Mouse (Mus musculus) lung, embryonic 16.5 days (tissue): ENCODE data around the gene Slc25a41. TPM values are rescaled to one million over a fixed set of nuclear protein-coding genes. Genes with fewer than 3 reads are reported as not detected.

Experiments
- ATAC-seq: fragments of 200-750 bp; cut with Nextera tagmentation; 2 replicates; pipeline ENCODE4 v1.8.0; 2017; ENCODE audit warnings: low read depth, mild to moderate bottlenecking, moderate library complexity
- H3K27ac ChIP-seq: fragments of 300-500 bp; sonication (generic); 2 replicates; pipeline ENCODE4 v1.5.1; 2014; ENCODE audit warnings: mild to moderate bottlenecking, control low read depth, low read length
- H3K27me3 ChIP-seq: fragments of 300-500 bp; sonication (generic); 2 replicates; pipeline ENCODE4 v1.6.1; 2014; ENCODE audit warnings: low read depth, low read length, mixed read lengths; ENCODE audit not compliant: control insufficient read depth, insufficient read depth
- H3K36me3 ChIP-seq: fragments of 300-500 bp; sonication (generic); 2 replicates; pipeline ENCODE4 v1.6.1; 2014; ENCODE audit warnings: low read length; ENCODE audit not compliant: control insufficient read depth, insufficient read depth
- H3K4me1 ChIP-seq: fragments of 300-500 bp; sonication (generic); replicated peaks from 2 replicates; pipeline ENCODE4 v1.6.1; 2014; ENCODE audit warnings: low read length, mixed read lengths; ENCODE audit not compliant: control insufficient read depth, insufficient read depth
- H3K4me2 ChIP-seq: fragments of 300-500 bp; sonication (generic); 2 replicates; pipeline ENCODE4 v1.6.1; 2014; ENCODE audit warnings: low read depth, low read length, control low read depth
- H3K4me3 ChIP-seq: fragments of 300-500 bp; sonication (generic); 2 replicates; pipeline ENCODE4 v1.5.1; 2014; ENCODE audit warnings: mild to moderate bottlenecking, low read length, control low read depth
- H3K9ac ChIP-seq: fragments of 300-500 bp; sonication (generic); 2 replicates; pipeline ENCODE4 v1.6.1; 2014; ENCODE audit warnings: low read length, control low read depth
- H3K9me3 ChIP-seq: fragments of 300-500 bp; sonication (generic); 2 replicates; pipeline ENCODE4 v1.6.1; 2016; ENCODE audit warnings: low read length; ENCODE audit not compliant: control insufficient read depth
- WGBS: fragments of 180-500 bp; shearing (Covaris S2); extraction: QIAGEN DNeasy Blood & Tissue Kit; methylation state at CpG from one replicate; pipeline ENCODE4 v1.1.7; 2014; 5-methylcytosine and 5-hydroxymethylcytosine counted together
- polyA plus RNA-seq: library from polyadenylated mRNA; unstranded; fragments of >200 nt; fragmentation: Nextera tagmentation; extraction: Ambion mirVana; gene quantifications from 2 replicates; pipeline ENCODE4 v1.2.1, GENCODE M21; 2015

Gene Slc25a41
- not detected in 2 replicates for polyA plus RNA-seq

DNA sequence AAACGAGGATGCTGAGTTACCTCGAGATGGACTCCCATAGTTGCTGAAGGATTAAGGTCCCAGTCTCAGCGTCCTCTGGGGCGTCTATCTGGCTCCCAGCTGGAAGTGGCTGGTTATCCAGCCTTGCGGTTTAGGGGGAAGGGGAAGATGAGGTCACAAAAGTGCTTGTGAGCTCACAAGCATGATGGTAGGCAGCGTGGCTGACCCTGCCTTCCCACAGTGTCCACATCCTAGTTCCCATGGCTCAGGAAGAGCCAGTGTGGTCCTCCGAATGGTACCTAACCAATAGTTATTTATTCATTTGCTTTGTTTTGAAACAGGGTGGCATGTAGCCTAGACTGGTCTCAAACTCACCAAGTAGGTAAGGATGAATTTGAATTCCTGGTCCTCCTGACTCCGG lies at the start of gene Slc25a41:
Gene Slc25a41, minus strand, starts transcription at position 101 of the 400 bp plus-strand sequence.
- Histone ChIP-seq H3K9me3 (no peaks in the 10 kb centered on the region), H3K27ac (no peak within 1 kb of the TSS), H3K9ac (no peak within 1 kb of the TSS), H3K4me3 (no peak within 1 kb of the TSS), H3K36me3 (no peaks in the 10 kb centered on the region), H3K27me3 (peaks cover 2% of the 10 kb centered on the region; the same call in 1 of the 2 replicates), H3K4me2 (no peak within 1 kb of the TSS), H3K4me1 (no peaks in the 10 kb centered on the region)
- ATAC-seq: no peak
- 68% methylated on average over 8 of the region's 8 CpGs for WGBS

DNA sequence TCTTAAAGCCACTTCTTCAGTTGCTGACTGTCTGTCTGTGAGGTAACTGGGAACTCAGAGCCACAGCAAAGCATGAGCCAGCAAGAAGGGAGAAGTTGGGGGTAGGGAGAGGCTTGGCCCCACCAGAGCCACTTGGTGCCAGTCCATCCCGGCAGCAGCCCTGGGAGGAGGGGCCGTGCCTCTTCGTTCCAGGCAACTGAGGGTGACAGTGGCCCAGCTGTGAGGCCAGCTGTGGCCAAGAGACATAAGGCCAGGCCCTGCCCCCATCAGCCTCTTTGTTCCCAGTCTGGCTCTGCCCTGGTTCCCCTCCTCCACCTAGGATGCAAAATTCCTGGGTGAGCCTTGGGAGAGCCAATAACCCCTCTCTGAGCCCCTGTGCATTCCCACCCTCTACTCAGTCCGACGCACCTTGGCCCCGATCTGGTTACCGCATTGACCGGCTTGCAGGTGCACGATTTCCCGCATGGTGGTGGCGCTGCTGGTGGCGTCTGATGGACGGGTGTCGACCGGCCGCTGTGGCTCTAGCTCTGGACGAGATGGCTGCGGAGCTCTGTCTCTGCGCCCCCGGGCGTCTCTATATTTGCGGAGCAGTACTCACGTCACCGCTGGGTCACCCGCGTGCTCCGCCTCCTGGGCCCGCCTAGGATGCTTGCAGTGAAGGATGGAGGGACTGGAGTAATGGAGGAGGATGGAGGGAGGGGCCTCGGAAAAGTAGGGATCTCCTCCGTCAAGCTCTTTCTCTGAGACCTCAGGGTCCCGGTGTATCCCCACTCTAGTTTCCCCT lies 45.8 kb upstream of the Slc25a41 start, which contains the start of gene Tubb4a:
Gene Tubb4a, minus strand, starts transcription at position 734 of the 784 bp plus-strand sequence.
- ATAC-seq: peak; percentile 64

DNA sequence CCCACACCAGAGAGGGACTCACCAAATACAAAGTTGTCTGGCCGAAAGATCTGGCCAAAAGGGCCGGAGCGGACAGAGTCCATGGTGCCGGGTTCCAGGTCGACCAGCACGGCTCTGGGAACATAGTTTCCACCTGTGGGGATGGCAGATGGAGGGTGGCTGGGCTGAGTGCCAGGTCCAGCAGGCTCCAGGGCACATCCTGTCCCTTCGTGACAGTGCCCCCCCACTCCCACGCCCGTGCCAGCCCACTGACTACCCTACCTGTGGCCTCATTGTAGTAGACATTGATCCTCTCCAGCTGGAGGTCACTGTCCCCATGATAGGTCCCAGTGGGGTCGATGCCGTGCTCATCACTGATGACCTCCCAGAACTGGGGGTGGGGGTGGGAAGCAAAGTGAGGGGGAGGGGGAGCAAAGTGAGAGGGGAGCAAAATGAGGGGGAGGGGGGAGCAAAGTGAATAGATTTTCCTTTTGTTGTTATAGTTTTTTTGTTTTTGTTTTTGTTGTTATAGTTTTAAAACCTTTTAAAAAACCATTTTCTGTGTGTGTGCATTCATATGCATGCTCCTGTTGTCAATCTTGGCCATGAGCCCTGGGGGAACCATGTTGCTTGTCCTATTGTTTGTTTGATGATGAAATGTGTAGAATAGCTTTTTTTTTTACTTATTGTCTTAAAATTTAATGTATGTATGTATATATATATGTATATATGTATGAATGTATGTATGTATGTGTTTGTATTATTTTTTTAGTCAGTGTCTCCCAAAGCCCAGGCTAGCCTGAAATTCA lies 44.7 kb upstream of the Slc25a41 start:
- ATAC-seq: no peak
- no peaks in the 10 kb centered on the region for H3K9me3 ChIP-seq
- 79% methylated on average over 11 of the region's 11 CpGs for WGBS
- H3K9ac ChIP-seq: no peak overlapping the region
- H3K4me1 ChIP-seq: peaks cover 5% of the 10 kb centered on the region
- no peak overlapping the region for H3K4me3 ChIP-seq
- no peak overlapping the region for H3K4me2 ChIP-seq
- no peaks in the 10 kb centered on the region for H3K36me3 ChIP-seq
- no peak overlapping the region for H3K27ac ChIP-seq
- H3K27me3 ChIP-seq: no peaks in the 10 kb centered on the region

More for the DNA sequence above, 45.8 kb upstream of the Slc25a41 start, which contains the start of gene Tubb4a:
- H3K36me3 ChIP-seq: no peaks in the 10 kb centered on the region
- H3K27me3 ChIP-seq: no peaks in the 10 kb centered on the region
- H3K27ac ChIP-seq: no peak within 1 kb of the TSS
- H3K4me1 ChIP-seq: peaks cover 5% of the 10 kb centered on the region
- WGBS: 1% methylated on average over 31 of the region's 31 CpGs
- peak within 1 kb of the TSS; percentile 53 for H3K4me2 ChIP-seq
- H3K9ac ChIP-seq: peak within 1 kb of the TSS; percentile 50
- no peaks in the 10 kb centered on the region for H3K9me3 ChIP-seq
- H3K4me3 ChIP-seq: peak within 1 kb of the TSS; percentile 37

DNA sequence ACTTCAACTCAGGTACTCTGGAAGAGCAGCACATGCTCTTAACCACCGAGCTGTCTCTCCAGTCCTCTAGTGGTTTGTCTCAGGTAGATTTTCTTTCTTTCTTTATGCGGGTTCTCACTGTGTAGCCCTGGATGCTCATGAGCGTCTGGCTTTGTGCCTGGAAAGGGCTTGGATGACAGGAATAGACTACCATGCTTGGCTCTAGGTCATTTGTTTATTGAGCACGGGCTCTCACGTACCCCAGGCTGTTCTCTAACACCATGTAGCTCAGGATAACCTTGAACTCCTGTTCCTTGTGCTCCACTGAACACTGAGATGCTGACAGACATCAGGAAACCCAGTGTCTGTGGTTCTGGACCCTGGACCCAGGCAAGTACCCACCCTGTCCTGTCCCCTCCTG lies 41.0 kb upstream of the Slc25a41 start:
- Histone ChIP-seq H3K4me3 (no peak overlapping the region), H3K36me3 (no peaks in the 10 kb centered on the region), H3K9ac (no peak overlapping the region), H3K4me2 (no peak overlapping the region), H3K4me1 (peaks cover 5% of the 10 kb centered on the region), H3K9me3 (no peaks in the 10 kb centered on the region), H3K27ac (no peak overlapping the region), H3K27me3 (no peaks in the 10 kb centered on the region)
- 76% methylated on average over 5 of the region's 5 CpGs for whole genome bisulfite sequencing
- no peak for ATAC-seq

DNA sequence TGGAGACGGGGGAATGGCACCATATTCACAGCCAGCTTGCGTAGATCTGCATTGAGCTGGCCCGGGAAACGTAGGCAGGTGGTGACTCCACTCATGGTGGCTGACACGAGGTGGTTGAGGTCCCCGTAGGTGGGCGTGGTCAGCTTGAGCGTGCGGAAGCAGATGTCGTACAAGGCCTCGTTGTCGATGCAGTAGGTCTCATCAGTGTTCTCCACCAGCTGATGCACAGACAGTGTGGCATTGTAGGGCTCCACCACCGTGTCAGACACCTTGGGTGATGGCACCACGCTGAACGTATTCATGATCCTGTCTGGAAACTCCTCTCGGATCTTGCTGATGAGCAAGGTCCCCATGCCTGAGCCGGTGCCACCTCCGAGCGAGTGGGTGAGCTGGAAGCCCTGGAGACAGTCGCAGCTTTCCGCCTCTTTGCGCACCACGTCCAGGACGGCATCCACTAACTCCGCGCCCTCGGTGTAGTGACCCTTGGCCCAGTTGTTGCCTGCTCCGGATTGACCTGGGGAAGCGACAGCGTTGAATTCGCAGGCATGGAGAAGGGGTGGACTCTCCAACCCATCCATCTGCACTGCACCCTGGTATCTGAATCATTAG lies 39.9 kb upstream of the Slc25a41 start:
- Histone ChIP-seq H3K9ac (no peak overlapping the region), H3K9me3 (no peaks in the 10 kb centered on the region), H3K4me3 (no peak overlapping the region), H3K27ac (no peak overlapping the region), H3K4me1 (no peaks in the 10 kb centered on the region), H3K27me3 (no peaks in the 10 kb centered on the region), H3K36me3 (no peaks in the 10 kb centered on the region), H3K4me2 (no peak overlapping the region)
- ATAC-seq: no peak
- WGBS: 91% methylated on average over 31 of the region's 31 CpGs

DNA sequence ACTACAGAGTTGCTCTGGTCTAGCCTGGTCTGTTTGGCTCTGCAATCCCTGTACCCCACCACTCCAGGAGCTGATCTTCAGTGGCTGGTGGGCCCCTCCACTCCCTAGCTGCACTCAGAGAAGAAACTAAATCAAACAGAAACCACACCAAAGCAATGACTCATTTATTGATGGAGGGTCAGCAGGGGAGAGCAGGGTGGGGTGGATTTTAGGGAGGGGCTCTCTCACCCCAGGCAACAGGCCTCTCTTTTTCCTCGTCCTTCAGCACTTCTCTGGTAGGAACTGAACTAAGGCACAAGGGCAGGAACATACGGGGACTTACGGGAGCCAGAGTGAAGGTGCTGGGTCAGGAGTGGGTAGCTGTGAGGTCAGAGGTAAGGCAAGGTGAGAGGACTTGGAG lies 38.5 kb upstream of the Slc25a41 start:
- Histone ChIP-seq H3K9ac (no peak overlapping the region), H3K4me3 (no peak overlapping the region), H3K4me2 (no peak overlapping the region), H3K27me3 (no peaks in the 10 kb centered on the region), H3K4me1 (no peaks in the 10 kb centered on the region), H3K27ac (no peak overlapping the region), H3K9me3 (no peaks in the 10 kb centered on the region), H3K36me3 (no peaks in the 10 kb centered on the region)
- WGBS: 69% methylated on average over 3 of the region's 3 CpGs
- ATAC-seq: no peak

DNA sequence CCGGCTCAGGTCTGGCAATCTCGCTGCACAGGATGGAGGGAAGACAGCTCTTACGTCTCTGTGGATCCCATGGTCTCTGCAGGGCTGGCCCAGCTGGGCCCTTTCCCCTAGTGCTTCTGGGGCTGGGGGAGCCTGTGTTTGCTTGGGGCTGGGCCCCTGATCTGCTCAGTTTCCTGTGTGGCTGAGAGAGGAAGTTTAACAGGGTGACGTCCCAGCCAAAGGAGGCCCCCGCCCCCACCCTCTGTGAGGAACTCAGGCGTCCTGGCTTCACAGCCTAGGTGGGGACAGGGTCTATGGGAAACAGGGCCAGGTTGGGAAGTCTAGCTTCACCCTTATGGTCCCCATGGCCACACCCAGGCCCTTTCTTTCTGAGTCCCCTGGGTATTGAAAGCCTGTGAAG lies 36.9 kb upstream of the Slc25a41 start, which contains the start of gene Dennd1c:
Gene Dennd1c, minus strand, starts transcription at position 179 of the 400 bp plus-strand sequence.
- Histone ChIP-seq H3K4me3 (no peak within 1 kb of the TSS), H3K4me1 (no peaks in the 10 kb centered on the region), H3K4me2 (no peak within 1 kb of the TSS), H3K36me3 (no peaks in the 10 kb centered on the region), H3K27ac (no peak within 1 kb of the TSS), H3K9ac (peak within 1 kb of the TSS; percentile 34; the same call in 1 of the 2 replicates), H3K27me3 (no peaks in the 10 kb centered on the region), H3K9me3 (no peaks in the 10 kb centered on the region)
- peak; percentile 61 for ATAC-seq
- 29% methylated on average over 6 of the region's 6 CpGs for WGBS

DNA sequence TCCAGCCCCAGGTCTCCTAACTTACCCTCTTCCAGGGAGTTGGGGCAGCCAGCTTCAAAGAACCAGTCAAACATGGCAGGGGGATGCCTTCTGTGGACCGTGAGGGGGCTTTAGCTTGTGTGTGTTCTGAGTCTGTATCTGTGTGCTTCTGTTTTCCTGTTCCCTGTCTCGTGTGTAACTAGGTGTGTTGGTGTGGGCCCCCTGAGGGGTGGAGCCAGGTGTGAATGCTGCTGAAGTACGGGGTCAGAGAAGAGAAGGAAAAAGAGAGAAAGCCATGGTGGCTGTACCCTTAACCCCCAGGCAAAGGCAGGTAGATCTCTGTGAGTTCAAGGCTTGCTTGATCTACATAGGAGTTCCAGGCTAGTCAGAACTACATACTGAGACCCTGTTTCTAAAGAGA lies 35.5 kb upstream of the Slc25a41 start:
- H3K4me2 ChIP-seq: no peak overlapping the region
- 41% methylated on average over 3 of the region's 3 CpGs for WGBS
- no peak overlapping the region for H3K4me3 ChIP-seq
- no peaks in the 10 kb centered on the region for H3K27me3 ChIP-seq
- no peaks in the 10 kb centered on the region for H3K9me3 ChIP-seq
- no peaks in the 10 kb centered on the region for H3K36me3 ChIP-seq
- no peak for ATAC-seq
- no peak overlapping the region for H3K27ac ChIP-seq
- no peak overlapping the region for H3K9ac ChIP-seq
- H3K4me1 ChIP-seq: no peaks in the 10 kb centered on the region

DNA sequence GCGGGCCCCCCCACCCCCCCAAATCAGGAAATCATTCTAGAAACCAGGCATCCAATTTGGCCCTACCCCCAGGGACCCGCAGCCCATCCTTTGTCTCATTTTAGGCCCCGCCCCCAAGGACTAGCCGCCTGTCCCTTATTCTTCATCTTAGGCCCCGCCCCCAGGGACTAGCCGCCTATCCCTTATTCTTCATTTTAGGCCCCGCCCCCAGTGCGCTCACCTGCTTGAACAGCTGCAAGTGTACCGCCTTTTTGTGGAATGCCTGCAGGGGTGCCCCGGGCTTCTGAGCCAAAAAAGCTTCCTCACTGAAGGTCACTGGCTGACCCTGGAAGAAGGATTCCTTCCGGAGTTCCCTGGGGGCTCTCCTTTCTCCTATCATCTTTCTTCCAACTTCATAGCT lies 29.2 kb upstream of the Slc25a41 start:
- Histone ChIP-seq H3K9me3 (no peaks in the 10 kb centered on the region), H3K4me3 (peak overlapping the region; percentile 6), H3K4me2 (peak overlapping the region; percentile 8), H3K36me3 (no peaks in the 10 kb centered on the region), H3K9ac (no peak overlapping the region), H3K4me1 (no peaks in the 10 kb centered on the region), H3K27me3 (no peaks in the 10 kb centered on the region), H3K27ac (no peak overlapping the region)
- peak; percentile 88 for ATAC-seq
- WGBS: under 1% methylated on average over 11 of the region's 11 CpGs
